Mouse (Mus musculus): ENCODE data around the gene Cmip.

DNA sequence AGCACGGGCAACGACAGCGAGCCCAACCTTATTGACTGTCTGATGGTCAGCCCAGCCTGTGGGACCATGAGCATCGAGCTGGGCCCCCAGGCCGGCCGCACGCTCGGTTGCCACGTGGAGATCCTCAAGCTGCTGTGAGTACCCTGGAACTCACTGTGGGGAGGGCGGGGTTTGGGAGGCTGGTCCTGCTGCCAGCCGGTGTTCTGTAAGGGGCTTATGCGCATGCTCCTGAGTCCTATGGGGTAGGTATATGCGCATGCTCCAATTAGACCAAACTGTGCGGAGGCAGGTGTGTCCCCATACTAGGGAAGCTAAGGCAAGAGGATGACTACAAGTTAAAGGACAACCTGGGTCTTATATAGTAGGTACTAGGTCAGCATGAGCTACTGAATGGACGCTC is 179.9 kb downstream of the Cmip start:
- no peak for TF ChIP-seq CTCF (conservative IDR thresholded peaks at IDR 0.05; ENCODE audit: insufficient read depth, insufficient read length, low read depth, low read length)
- no peak for TF ChIP-seq POLR2A (IDR thresholded peaks at IDR 0.05; ENCODE audit: low read depth, low read length)
